Mouse (Mus musculus): ENCODE results near the gene Dvl2. TPM values are rescaled to one million over a fixed set of nuclear protein-coding genes. Genes with fewer than 3 reads are reported as not detected.

Gene Dvl2
- polyA plus RNA-seq, 1 experiment from 2014 or later: 70.6 TPM

- peaks cover 22% of the 10 kb centered on the region for H3K4me1 ChIP-seq
- peaks cover 65% of the 10 kb centered on the region for H3K36me3 ChIP-seq
- H3K9me3 ChIP-seq (replicated peaks): no peaks in the 10 kb centered on the region
- WGBS: 90% methylated on average over 8 of the region's 8 CpGs
- no peak overlapping the region for H3K27ac ChIP-seq
- no peaks in the 10 kb centered on the region for H3K27me3 ChIP-seq (ENCODE audit: low read depth, poor library complexity, severe bottlenecking)
- DNase-seq (ENCODE audit: low spot score): no peak
- H3K4me3 ChIP-seq: 0 out of 2 replicates have a peak overlapping the region, but pooled peaks have one; percentile 6
Observed at GRCm38 (mm10) chr11:69984431-69984830, 16.0 kb upstream of the Dvl2 start.

DNA sequence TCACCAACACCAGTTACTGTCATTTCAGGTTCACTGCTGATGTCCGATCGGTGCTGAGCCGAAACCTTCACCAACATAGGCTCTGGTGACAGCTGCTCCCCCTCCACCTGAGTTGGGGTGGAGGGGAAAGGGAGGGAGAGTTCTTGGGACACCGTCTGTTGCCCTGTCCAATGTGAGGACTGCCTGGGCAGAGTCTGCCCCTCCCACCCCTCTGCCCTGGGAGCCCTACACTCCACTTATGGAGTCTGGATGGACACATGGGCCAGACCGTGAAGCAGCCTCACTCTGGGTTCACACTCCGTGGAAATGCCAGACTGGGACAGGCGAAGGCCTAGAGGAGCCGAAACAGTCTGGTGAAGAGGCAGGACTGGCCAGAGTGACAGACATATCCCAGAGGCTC lies 10.4 kb upstream of the Dvl2 start:
- H3K27me3 ChIP-seq (ENCODE audit: low read depth, poor library complexity, severe bottlenecking): no peaks in the 10 kb centered on the region
- H3K36me3 ChIP-seq: peaks cover 71% of the 10 kb centered on the region
- H3K4me1 ChIP-seq: peaks cover 19% of the 10 kb centered on the region
- DNase-seq (ENCODE audit: low spot score): no peak
- H3K9me3 ChIP-seq (replicated peaks): no peaks in the 10 kb centered on the region
- no peak overlapping the region for H3K27ac ChIP-seq
- no peak overlapping the region for H3K4me3 ChIP-seq
- 86% methylated on average over 8 of the region's 8 CpGs for WGBS

DNA sequence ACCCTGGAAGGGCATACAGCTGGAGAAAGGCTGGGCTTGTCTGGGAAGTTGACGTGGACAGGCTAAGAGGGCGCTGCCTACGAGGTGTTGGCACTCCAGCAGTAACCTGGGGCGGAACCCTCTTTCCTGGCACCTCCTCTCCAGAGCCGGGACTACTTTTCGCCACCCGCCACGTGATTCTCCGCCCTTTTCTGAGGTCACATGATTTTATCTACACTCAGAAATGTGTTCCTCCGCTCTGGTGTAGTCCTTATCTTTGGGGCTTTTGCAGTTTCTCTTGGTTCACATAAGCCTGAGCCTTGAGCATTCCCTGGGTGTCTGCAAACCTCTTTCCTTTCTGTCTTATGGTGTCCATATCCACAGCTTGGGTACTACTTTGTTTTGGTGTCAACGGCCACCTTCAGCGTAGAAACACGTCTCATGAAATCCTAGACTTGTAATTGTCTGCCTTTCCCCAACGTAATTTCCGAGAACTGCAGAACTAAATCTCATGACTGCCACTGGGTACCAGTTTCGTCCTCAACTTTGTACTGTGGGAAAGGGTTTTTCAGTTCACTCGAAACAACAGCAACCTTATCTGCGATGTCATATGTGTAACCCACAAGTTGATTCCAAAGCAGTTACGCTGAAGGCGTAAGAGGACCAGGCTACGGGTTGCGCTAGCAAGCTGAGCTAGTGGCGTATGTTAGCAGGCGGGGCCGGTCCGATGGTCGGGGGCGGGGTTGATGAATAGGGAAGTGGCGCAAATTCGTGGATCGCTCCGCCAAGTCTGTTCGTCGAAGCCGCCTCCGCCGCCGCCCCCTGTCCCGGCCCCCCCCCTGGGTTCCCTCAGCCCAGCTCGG lies 9.3 kb upstream of the Dvl2 start, which contains the start of gene Gabarap:
TSS of gene Gabarap (plus strand) at position 294 of the 842 bp plus-strand sequence.
- DNase-seq (ENCODE audit: low spot score): peak; percentile 96
- H3K4me1 ChIP-seq: peaks cover 22% of the 10 kb centered on the region
- H3K27me3 ChIP-seq (ENCODE audit: low read depth, poor library complexity, severe bottlenecking): no peaks in the 10 kb centered on the region
- no peaks in the 10 kb centered on the region for H3K9me3 ChIP-seq (replicated peaks)
- peaks cover 63% of the 10 kb centered on the region for H3K36me3 ChIP-seq
- H3K4me3 ChIP-seq: peak within 1 kb of the TSS; percentile 69
- WGBS: under 1% methylated on average over 40 of the region's 40 CpGs
- H3K27ac ChIP-seq: peak within 1 kb of the TSS; percentile 89

GRCm38 (mm10) chr11:69991711-69992110 lies 8.7 kb upstream of the Dvl2 start:
- H3K9me3 ChIP-seq (replicated peaks): no peaks in the 10 kb centered on the region
- H3K36me3 ChIP-seq: peaks cover 57% of the 10 kb centered on the region
- peaks cover 22% of the 10 kb centered on the region for H3K4me1 ChIP-seq
- WGBS: under 1% methylated on average over 15 of the region's 15 CpGs
- peak overlapping the region; percentile 89 for H3K27ac ChIP-seq
- DNase-seq (ENCODE audit: low spot score): no peak
- no peaks in the 10 kb centered on the region for H3K27me3 ChIP-seq (ENCODE audit: low read depth, poor library complexity, severe bottlenecking)
- peak overlapping the region; percentile 69 for H3K4me3 ChIP-seq

GRCm38 (mm10) chr11:69992396-69992795 lies 8.0 kb upstream of the Dvl2 start:
- no peak for DNase-seq (ENCODE audit: low spot score)
- peaks cover 50% of the 10 kb centered on the region for H3K36me3 ChIP-seq
- H3K4me1 ChIP-seq: peaks cover 27% of the 10 kb centered on the region
- no peaks in the 10 kb centered on the region for H3K27me3 ChIP-seq (ENCODE audit: low read depth, poor library complexity, severe bottlenecking)
- H3K4me3 ChIP-seq: peak overlapping the region; percentile 69
- no peaks in the 10 kb centered on the region for H3K9me3 ChIP-seq (replicated peaks)
- 85% methylated on average over 10 of the region's 10 CpGs for WGBS
- H3K27ac ChIP-seq: no peak overlapping the region

DNA sequence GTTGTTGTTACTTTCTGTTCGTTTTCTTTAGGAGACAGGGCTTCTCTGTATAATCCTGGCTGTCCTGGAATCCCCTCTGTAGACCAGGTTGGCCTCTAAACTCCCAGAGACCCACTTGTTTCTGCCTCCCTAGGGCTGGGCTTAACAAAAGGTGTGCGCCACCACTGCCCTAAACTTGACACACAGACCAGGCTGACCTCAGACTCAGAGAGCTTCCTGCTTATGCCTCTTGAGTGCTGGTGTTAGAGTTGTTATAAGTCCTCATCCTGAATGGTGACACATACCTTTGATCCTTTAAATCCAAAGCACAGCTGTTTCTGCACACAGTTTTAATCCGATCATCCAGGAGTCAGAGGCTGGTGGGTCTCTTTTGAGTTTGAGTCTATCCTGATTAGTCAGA lies 7.5 kb upstream of the Dvl2 start:
- 87% methylated on average over 3 of the region's 3 CpGs for WGBS
- H3K27ac ChIP-seq: no peak overlapping the region
- peaks cover 32% of the 10 kb centered on the region for H3K4me1 ChIP-seq
- DNase-seq (ENCODE audit: low spot score): no peak
- 0 out of 2 replicates have a peak overlapping the region, but pooled peaks have one; percentile 69 for H3K4me3 ChIP-seq
- H3K36me3 ChIP-seq: peaks cover 50% of the 10 kb centered on the region
- no peaks in the 10 kb centered on the region for H3K27me3 ChIP-seq (ENCODE audit: low read depth, poor library complexity, severe bottlenecking)
- no peaks in the 10 kb centered on the region for H3K9me3 ChIP-seq (replicated peaks)

DNA sequence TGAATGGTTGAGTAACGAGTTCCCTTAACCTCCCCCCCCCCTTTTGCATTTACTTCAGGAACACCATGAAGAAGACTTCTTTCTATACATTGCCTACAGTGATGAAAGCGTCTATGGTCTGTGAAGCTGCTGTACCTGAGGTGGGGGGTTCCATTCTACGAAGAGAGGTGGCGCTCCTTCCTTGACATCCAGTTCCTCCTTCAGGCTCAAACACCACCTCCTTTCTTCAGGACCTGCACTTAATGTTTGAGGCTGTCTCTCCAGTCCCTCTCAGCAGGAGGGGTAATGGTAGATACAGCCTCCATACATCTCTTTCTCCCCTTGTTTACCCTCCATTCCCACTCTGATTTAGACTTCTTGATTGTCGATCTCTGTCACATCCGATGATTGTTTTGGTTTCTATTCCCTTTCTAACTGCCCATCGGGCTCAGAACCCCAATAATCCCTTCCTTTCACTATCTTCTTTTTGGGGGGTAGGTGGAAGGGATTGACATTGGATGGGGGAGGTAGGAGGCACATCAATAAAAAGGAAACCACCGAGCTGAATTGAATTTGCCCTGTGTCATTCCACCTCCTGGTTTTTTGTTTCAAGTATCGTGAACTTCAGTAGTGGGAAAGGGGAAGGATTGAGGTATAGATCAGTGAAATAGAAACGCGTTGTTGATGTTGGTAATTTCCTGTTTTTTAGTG lies 5.8 kb upstream of the Dvl2 start:
- H3K27ac ChIP-seq: no peak overlapping the region
- 87% methylated on average over 11 of the region's 11 CpGs for WGBS
- no peaks in the 10 kb centered on the region for H3K27me3 ChIP-seq (ENCODE audit: low read depth, poor library complexity, severe bottlenecking)
- peaks cover 42% of the 10 kb centered on the region for H3K4me1 ChIP-seq
- H3K36me3 ChIP-seq: peaks cover 50% of the 10 kb centered on the region
- peak overlapping the region; percentile 98 for H3K4me3 ChIP-seq
- no peaks in the 10 kb centered on the region for H3K9me3 ChIP-seq (replicated peaks)
- DNase-seq (ENCODE audit: low spot score): no peak

DNA sequence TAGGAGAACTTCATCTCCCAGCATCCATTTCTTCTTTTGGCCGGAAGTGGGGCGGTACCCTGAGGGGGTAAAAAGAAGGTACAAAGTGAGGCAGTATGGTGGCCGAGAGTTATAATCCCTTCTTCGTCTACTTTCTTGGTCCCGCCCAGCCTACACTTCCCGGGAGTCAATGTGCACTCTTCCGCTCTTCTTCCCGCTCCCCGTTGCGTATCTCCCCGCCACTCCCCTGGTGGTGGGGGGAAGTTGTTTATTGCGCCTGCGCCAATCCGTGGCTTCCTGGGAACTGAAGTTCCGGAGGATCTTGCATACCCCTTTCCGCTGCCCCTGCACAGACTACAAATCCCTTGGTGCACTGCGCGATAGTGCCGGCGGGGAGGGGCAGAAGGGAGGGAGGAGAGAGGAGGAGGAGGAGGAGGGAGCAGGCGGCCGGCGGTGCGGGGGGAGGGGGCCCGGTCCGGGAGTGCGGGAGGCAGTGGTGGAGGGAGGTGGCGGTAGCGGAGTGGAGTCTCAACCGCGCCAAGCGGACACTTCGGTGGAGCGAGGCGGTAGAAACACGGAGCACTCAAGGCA lies 4.9 kb upstream of the Dvl2 start, which contains the start of gene Phf23:
TSS of gene Phf23 (plus strand) at position 387 of the 570 bp plus-strand sequence.
- peak; percentile 97 for DNase-seq (ENCODE audit: low spot score)
- H3K27ac ChIP-seq: peak within 1 kb of the TSS; percentile 98
- peak within 1 kb of the TSS; percentile 98 for H3K4me3 ChIP-seq
- WGBS: 2% methylated on average over 36 of the region's 36 CpGs
- no peaks in the 10 kb centered on the region for H3K27me3 ChIP-seq (ENCODE audit: low read depth, poor library complexity, severe bottlenecking)
- peaks cover 35% of the 10 kb centered on the region for H3K4me1 ChIP-seq
- peaks cover 49% of the 10 kb centered on the region for H3K36me3 ChIP-seq
- no peaks in the 10 kb centered on the region for H3K9me3 ChIP-seq (replicated peaks)

DNA sequence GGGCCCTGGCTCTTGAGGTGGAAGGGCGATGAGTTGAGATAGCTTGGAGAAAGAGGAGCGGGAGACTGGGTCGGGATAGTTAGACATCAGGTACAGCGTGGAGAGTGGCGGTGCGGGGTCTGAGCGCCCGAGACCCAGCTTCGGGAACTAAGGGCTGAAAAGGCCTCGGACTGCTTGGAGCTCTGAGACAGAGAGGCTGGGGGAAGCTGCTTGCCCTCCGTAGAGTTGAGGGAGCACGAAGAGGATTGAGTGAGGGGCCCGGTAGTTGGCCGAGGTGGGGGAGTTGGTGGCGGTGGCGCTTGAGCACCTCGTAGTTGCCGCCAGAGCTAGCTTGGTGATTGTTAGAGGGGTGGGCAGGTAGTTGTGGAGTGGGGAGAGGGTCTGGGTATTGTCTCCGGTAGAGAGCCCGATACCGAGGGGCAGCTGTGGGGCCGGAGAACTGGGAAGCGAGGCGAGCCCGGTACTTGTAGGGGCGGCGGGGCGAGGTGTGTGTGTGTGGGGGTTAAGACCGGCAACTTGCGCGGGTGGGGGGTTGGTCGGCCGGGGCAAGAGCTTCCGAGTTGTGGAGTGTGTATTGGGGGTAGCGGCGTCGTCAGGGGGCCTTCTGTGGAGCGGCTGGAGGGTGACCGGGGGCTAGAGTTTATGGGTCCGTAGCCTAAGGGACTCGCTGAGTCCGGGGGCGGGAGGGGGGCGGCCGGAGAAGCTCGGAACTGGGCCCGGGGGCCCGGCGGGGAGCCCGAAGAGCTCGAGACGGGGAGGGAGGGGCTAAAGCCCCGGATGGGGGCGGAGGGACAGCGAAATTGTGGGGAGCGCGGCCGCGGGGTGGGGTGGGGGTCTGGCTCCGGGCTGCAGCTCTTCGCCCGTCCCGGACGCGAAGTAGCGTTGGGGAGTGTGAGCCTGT lies 4.0 kb upstream of the Dvl2 start:
- Histone ChIP-seq H3K27ac (peak overlapping the region; percentile 98), H3K9me3 (replicated peaks) (no peaks in the 10 kb centered on the region), H3K4me1 (peaks cover 38% of the 10 kb centered on the region), H3K27me3 (ENCODE audit: low read depth, poor library complexity, severe bottlenecking) (no peaks in the 10 kb centered on the region), H3K36me3 (peaks cover 49% of the 10 kb centered on the region), H3K4me3 (peak overlapping the region; percentile 98)
- under 1% methylated on average over 64 of the region's 66 CpGs for WGBS
- peak; percentile 65 for DNase-seq (ENCODE audit: low spot score)

DNA sequence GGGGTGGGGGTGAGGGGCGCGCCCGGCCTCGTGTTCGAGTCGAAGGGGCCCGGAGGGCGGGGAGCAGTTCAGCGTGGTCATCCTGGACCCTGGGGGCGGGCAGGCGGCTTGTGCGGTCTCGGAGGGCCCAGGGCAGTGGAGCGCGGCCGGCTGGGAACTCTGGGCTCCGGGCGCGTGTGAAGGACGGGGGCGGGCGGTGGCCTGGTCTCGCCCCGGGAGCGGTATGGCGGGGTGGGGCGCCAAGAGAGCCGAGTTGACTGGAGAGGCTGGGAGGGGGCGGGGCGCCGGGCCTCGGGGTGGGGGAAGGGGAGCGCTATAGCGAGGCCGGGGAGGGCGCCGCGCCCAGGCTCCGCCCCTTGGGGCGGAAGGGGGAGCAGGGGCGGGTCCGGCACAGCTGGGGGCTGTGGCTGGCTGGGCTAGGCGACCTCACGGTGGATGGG lies 3.3 kb upstream of the Dvl2 start:
- peaks cover 44% of the 10 kb centered on the region for H3K4me1 ChIP-seq

GRCm38 (mm10) chr11:69998567-69999491 lies 1.6 kb upstream of the Dvl2 start:
- Histone ChIP-seq H3K27ac (no peak overlapping the region), H3K36me3 (peaks cover 40% of the 10 kb centered on the region), H3K4me3 (peak overlapping the region; percentile 95), H3K4me1 (peaks cover 56% of the 10 kb centered on the region), H3K27me3 (ENCODE audit: low read depth, poor library complexity, severe bottlenecking) (no peaks in the 10 kb centered on the region), H3K9me3 (replicated peaks) (no peaks in the 10 kb centered on the region)
- 93% methylated on average over 27 of the region's 27 CpGs for WGBS
- DNase-seq (ENCODE audit: low spot score): no peak

More for the DNA sequence above, 3.3 kb upstream of the Dvl2 start:
- H3K27me3 ChIP-seq (ENCODE audit: low read depth, poor library complexity, severe bottlenecking): no peaks in the 10 kb centered on the region
- H3K27ac ChIP-seq: peak overlapping the region; percentile 98
- peak overlapping the region; percentile 98 for H3K4me3 ChIP-seq
- H3K9me3 ChIP-seq (replicated peaks): no peaks in the 10 kb centered on the region
- H3K36me3 ChIP-seq: peaks cover 49% of the 10 kb centered on the region
- WGBS: under 1% methylated on average over 44 of the region's 44 CpGs
- DNase-seq (ENCODE audit: low spot score): peak; percentile 95
